In the genomic region with DNA sequence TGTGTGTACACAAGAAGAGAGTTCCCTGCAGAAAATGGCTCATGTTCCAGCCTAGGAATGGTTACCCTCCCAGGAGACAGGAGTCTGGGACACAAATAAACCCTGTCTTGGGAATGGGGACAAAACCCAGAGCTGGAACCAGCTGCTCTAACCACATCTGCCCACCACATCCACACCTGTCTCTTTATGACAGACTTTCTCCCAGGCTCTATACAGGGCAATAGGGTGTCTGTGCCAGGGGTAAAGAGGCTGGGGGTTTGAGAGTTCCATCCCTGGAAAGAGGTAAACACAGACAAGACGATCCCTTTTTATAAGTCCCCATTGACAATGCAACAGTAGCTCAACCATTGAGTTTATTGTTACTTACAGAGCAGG, we compare ENCODE assay signal across 13 mouse cellular contexts. TPM values are rescaled to one million over a fixed set of nuclear protein-coding genes. Genes with fewer than 3 reads are reported as not detected.
A peak's percentile ranks its signal among the peaks of the same experiment; 100 is the strongest.
DNase-seq lines count a peak whose midpoint lies in the region; ATAC-seq and TF ChIP-seq lines count a peak whose summit lies in the region.
"Had no signal": no experiment of that assay in that cellular context is flagged by ENCODE, and none has a peak within 500 bp of the region (broad histone marks: within the 10 kb centered on the region; RNA-seq: fewer than 3 reads in every experiment).

No protein-coding gene starts in this region.

- H3K36me3 ChIP-seq in heart, adult 2 months (ENCODE audit: control insufficient read depth, insufficient read depth, low read length): no peaks in the 10 kb centered on the region
- H3K36me3 ChIP-seq in embryonic facial prominence, embryonic 12.5 days: no peaks in the 10 kb centered on the region
- no peaks in the 10 kb centered on the region for H3K36me3 ChIP-seq in hindbrain, embryonic 14.5 days (replicated peaks; ENCODE audit: control insufficient read depth, insufficient read depth)
- H3K36me3 ChIP-seq in midbrain, embryonic 12.5 days: no peaks in the 10 kb centered on the region

- DNase-seq in heart, adult 2 months: no peak
- no peak for DNase-seq in heart, postnatal 36 days
- DNase-seq in hindbrain, embryonic 14.5 days (ENCODE audit: low spot score): no peak
- no peak for DNase-seq in frontal cortex, adult 2 months (ENCODE audit: extremely low spot score in 1 of 2, low spot score in 1 of 2)
- DNase-seq in urinary bladder, adult 2 months (ENCODE audit: low spot score): no peak
- DNase-seq in layer of hippocampus, postnatal 14 days (ENCODE audit: low spot score in 2 of 2): no peak
- DNase-seq: cerebellum, postnatal 25 days had no signal

- H3K9me3 ChIP-seq in embryonic facial prominence, embryonic 12.5 days: no peaks in the 10 kb centered on the region
- no peaks in the 10 kb centered on the region for H3K9me3 ChIP-seq in hindbrain, embryonic 14.5 days (ENCODE audit: control insufficient read depth, low read length)
- no peaks in the 10 kb centered on the region for H3K9me3 ChIP-seq in midbrain, embryonic 12.5 days

- no peak for TF ChIP-seq CTCF in heart, adult 2 months (IDR thresholded peaks at IDR 0.05)

- intact Hi-C loops in heart, adult 2 months (cut with DNase I): no loop called here
- intact Hi-C loops in heart, postnatal 36 days (cut with DNase I): no loop called here

- peaks cover 2% of the 10 kb centered on the region; the same call in 1 of the 2 replicates for H3K4me1 ChIP-seq in heart, adult 2 months (ENCODE audit: control insufficient read depth, insufficient read depth, low read length)
- H3K4me1 ChIP-seq in embryonic facial prominence, embryonic 12.5 days: peaks cover 37% of the 10 kb centered on the region
- peaks cover 31% of the 10 kb centered on the region for H3K4me1 ChIP-seq in hindbrain, embryonic 14.5 days (replicated peaks; ENCODE audit: control insufficient read depth, insufficient read depth, low read length)
- peaks cover 53% of the 10 kb centered on the region for H3K4me1 ChIP-seq in midbrain, embryonic 12.5 days

- TF ChIP-seq POLR2A in heart, adult 2 months (IDR thresholded peaks at IDR 0.05; ENCODE audit: insufficient read depth, low read depth, low read length): no peak

- H3K9ac ChIP-seq in heart, adult 2 months (ENCODE audit: low read depth, low read length): no peak overlapping the region
- no peak overlapping the region for H3K9ac ChIP-seq in embryonic facial prominence, embryonic 12.5 days
- H3K9ac ChIP-seq in hindbrain, embryonic 14.5 days: peak overlapping the region; percentile 24
- H3K9ac ChIP-seq in midbrain, embryonic 12.5 days (replicated peaks): 0 out of 2 replicates have a peak overlapping the region, but pooled peaks have one; percentile 20

- H3K4me3 ChIP-seq in heart, adult 2 months: no peak overlapping the region
- no peak overlapping the region for H3K4me3 ChIP-seq in embryonic facial prominence, embryonic 12.5 days
- H3K4me3 ChIP-seq in hindbrain, embryonic 14.5 days (replicated peaks; ENCODE audit: low read length): no peak overlapping the region
- H3K4me3 ChIP-seq in midbrain, embryonic 12.5 days: peak overlapping the region; percentile 14; the same call in 1 of the 2 replicates

- peak; percentile 47; the same call in 1 of the 2 replicates for ATAC-seq in embryonic facial prominence, embryonic 12.5 days (ENCODE audit: insufficient number of reproducible peaks, insufficient read depth, low FRiP score, low TSS enrichment)
- ATAC-seq in hindbrain, embryonic 14.5 days (ENCODE audit: low FRiP score): peak; percentile 55
- ATAC-seq in midbrain, embryonic 12.5 days (ENCODE audit: low FRiP score, low read depth): peak; percentile 20; the same call in 1 of the 2 replicates

- TF ChIP-seq EP300 in heart, adult 2 months (IDR thresholded peaks at IDR 0.05; ENCODE audit: insufficient read depth, low read depth, low read length): no peak

- H3K27me3 ChIP-seq in heart, adult 2 months (ENCODE audit: control insufficient read depth, insufficient read depth, low read length): no peaks in the 10 kb centered on the region
- H3K27me3 ChIP-seq in embryonic facial prominence, embryonic 12.5 days: no peaks in the 10 kb centered on the region
- H3K27me3 ChIP-seq in hindbrain, embryonic 14.5 days (ENCODE audit: control insufficient read depth, insufficient read depth, low read length): no peaks in the 10 kb centered on the region
- no peaks in the 10 kb centered on the region for H3K27me3 ChIP-seq in midbrain, embryonic 12.5 days

- peak overlapping the region; percentile 54; the same call in 1 of the 2 replicates for H3K27ac ChIP-seq in heart, adult 2 months
- H3K27ac ChIP-seq in embryonic facial prominence, embryonic 12.5 days: peak overlapping the region; percentile 76
- H3K27ac ChIP-seq in hindbrain, embryonic 14.5 days: peak overlapping the region; percentile 89
- H3K27ac ChIP-seq in midbrain, embryonic 12.5 days (replicated peaks): peak overlapping the region; percentile 91

- 81% methylated on average over 1 of the region's 1 CpGs for WGBS in heart, adult 2 months
- whole genome bisulfite sequencing in embryonic facial prominence, embryonic 12.5 days: 52% methylated on average over 1 of the region's 1 CpGs
- 19% methylated on average over 1 of the region's 1 CpGs for WGBS in hindbrain, embryonic 14.5 days
- WGBS in midbrain, embryonic 12.5 days: 39% methylated on average over 1 of the region's 1 CpGs

- H3K4me2 ChIP-seq in embryonic facial prominence, embryonic 12.5 days (replicated peaks): peak overlapping the region; percentile 21; the same call in 1 of the 2 replicates
- peak overlapping the region; percentile 33 for H3K4me2 ChIP-seq in hindbrain, embryonic 14.5 days (replicated peaks)
- peak overlapping the region; percentile 37 for H3K4me2 ChIP-seq in midbrain, embryonic 12.5 days (replicated peaks)

- no peaks in the 10 kb centered on the region for H3K79me2 ChIP-seq in heart, adult 2 months (replicated peaks; ENCODE audit: control insufficient read depth, insufficient read depth, low read length)

RNA-seq across cellular contexts. Expression of a gene that starts 14.0 kb away (rescaled TPM):
- not detected for total RNA-seq in heart, adult 2 months (2021)
- polyA plus RNA-seq in heart, adult 2 months (2012; rRNA removed): 0.10 and 0.15 TPM in 2 replicates
- total RNA-seq in heart, postnatal 36 days (2021): not detected
- polyA plus RNA-seq in embryonic facial prominence, embryonic 12.5 days (2016; fragmentation: Nextera tagmentation; extraction: Ambion mirVana): not detected in 2 replicates
- polyA plus RNA-seq in hindbrain, embryonic 14.5 days (2014; fragmentation: Nextera tagmentation; extraction: Ambion mirVana): not detected in 2 replicates
- not detected in 2 replicates for polyA plus RNA-seq in midbrain, embryonic 12.5 days (2016; fragmentation: Nextera tagmentation; extraction: Ambion mirVana)
- polyA plus RNA-seq in frontal cortex, adult 2 months (2012; rRNA removed): 0.25 and 0.34 TPM in 2 replicates
- polyA plus RNA-seq in urinary bladder, adult 2 months (2012; rRNA removed): 0.04 TPM in 2 replicates
- not detected for total RNA-seq in layer of hippocampus, postnatal 14 days (2021)
- total RNA-seq: adrenal gland, postnatal 36 days; MEL had no signal
- polyA plus RNA-seq: heart, embryonic 16.5 days; liver, embryonic 16.5 days had no signal

Comparison
In these comparisons a context has a peak if more than half of its experiments do, and no peak if none do; other contexts are left out.
1. H3K9ac ChIP-seq: peak in hindbrain, embryonic 14.5 days (single experiment) and midbrain, embryonic 12.5 days (single experiment); none in heart, adult 2 months (single experiment) and embryonic facial prominence, embryonic 12.5 days (single experiment).
2. Peak in every context shown above with its lines, with median percentiles within 50 percentile points of each other: H3K27ac ChIP-seq, ATAC-seq and H3K4me2 ChIP-seq.